Comparison of ENCODE assay signal across 23 mouse cellular contexts in genomic region chr1:18758347-18759129, GRCm38 (mm10).
A peak's percentile ranks its signal among the peaks of the same experiment; 100 is the strongest.
DNase-seq lines count a peak whose midpoint lies in the region; ATAC-seq lines count a peak whose summit lies in the region.
"Had no signal": no experiment of that assay in that cellular context is flagged by ENCODE, and none has a peak within 500 bp of the region (broad histone marks: within the 10 kb centered on the region; RNA-seq: fewer than 3 reads in every experiment).

No protein-coding gene starts in this region.

- H3K36me3 ChIP-seq in midbrain, embryonic 11.5 days (ENCODE audit: control insufficient read depth, insufficient read depth, low read length), result no peaks in the 10 kb centered on the region
- H3K36me3 ChIP-seq in midbrain, embryonic 10.5 days, result no peaks in the 10 kb centered on the region
- no peaks in the 10 kb centered on the region for H3K36me3 ChIP-seq in hindbrain, embryonic 13.5 days
- no peaks in the 10 kb centered on the region for H3K36me3 ChIP-seq in midbrain, embryonic 15.5 days (replicated peaks)
- H3K36me3 ChIP-seq: embryonic facial prominence, embryonic 15.5 days; stomach, embryonic 15.5 days had no signal

- WGBS in midbrain, embryonic 11.5 days, result 72% methylated on average over 3 of the region's 3 CpGs
- WGBS in midbrain, embryonic 10.5 days, result 78% methylated on average over 3 of the region's 3 CpGs
- 47% methylated on average over 3 of the region's 3 CpGs for WGBS in hindbrain, embryonic 13.5 days
- 40% methylated on average over 3 of the region's 3 CpGs for WGBS in midbrain, embryonic 15.5 days

- no peak for DNase-seq in midbrain, embryonic 11.5 days (ENCODE audit: low spot score, missing footprints)
- DNase-seq in midbrain, embryonic 10.5 days (ENCODE audit: low spot score), result no peak
- DNase-seq in telencephalon, adult 2 months (ENCODE audit: low read depth, low spot score), result peak; percentile 6
- DNase-seq in kidney, postnatal 36 days, result no peak
- no peak for DNase-seq in urinary bladder, postnatal 10 days (ENCODE audit: low spot score)
- DNase-seq: adrenal gland, postnatal 14 days; B cell, adult 2 months; cerebellum, adult 9-11 months; gastrocnemius, postnatal 10 days; heart, adult 2 months; kidney, adult 9 months; layer of hippocampus, postnatal 36 days; left cerebral cortex, postnatal 4 days; lung, adult 2 months; right cerebral cortex, adult 18-20 months had no signal

- H3K4me2 ChIP-seq in midbrain, embryonic 11.5 days, result no peak overlapping the region
- H3K4me2 ChIP-seq in hindbrain, embryonic 13.5 days, result no peak overlapping the region
- no peak overlapping the region for H3K4me2 ChIP-seq in midbrain, embryonic 15.5 days
- H3K4me2 ChIP-seq: embryonic facial prominence, embryonic 15.5 days; liver, embryonic 11.5 days; stomach, embryonic 15.5 days had no signal

- H3K9me3 ChIP-seq in midbrain, embryonic 11.5 days (ENCODE audit: control insufficient read depth, low read length), result no peaks in the 10 kb centered on the region
- H3K9me3 ChIP-seq in midbrain, embryonic 10.5 days (replicated peaks), result no peaks in the 10 kb centered on the region
- H3K9me3 ChIP-seq in hindbrain, embryonic 13.5 days, result no peaks in the 10 kb centered on the region
- H3K9me3 ChIP-seq in midbrain, embryonic 15.5 days, result no peaks in the 10 kb centered on the region
- H3K9me3 ChIP-seq: embryonic facial prominence, embryonic 15.5 days; stomach, embryonic 15.5 days had no signal

- peak; percentile 52; the same call in 1 of the 2 replicates for ATAC-seq in midbrain, embryonic 11.5 days (ENCODE audit: low FRiP score)
- ATAC-seq in hindbrain, embryonic 13.5 days (ENCODE audit: low FRiP score), result peak; percentile 80
- ATAC-seq in midbrain, embryonic 15.5 days (replicated peaks), result peak; percentile 84
- ATAC-seq in erythroblast, adult 5-6 weeks (replicated peaks; ENCODE audit: low FRiP score, poor library complexity, severe bottlenecking), result no peak
- ATAC-seq: inflammation-experienced regulatory T-cells, adult 6 months had no signal

- no peaks in the 10 kb centered on the region for H3K4me1 ChIP-seq in midbrain, embryonic 11.5 days (ENCODE audit: control insufficient read depth, insufficient read depth, low read length)
- H3K4me1 ChIP-seq in midbrain, embryonic 10.5 days, result no peaks in the 10 kb centered on the region
- H3K4me1 ChIP-seq in hindbrain, embryonic 13.5 days (replicated peaks), result no peaks in the 10 kb centered on the region
- H3K4me1 ChIP-seq in midbrain, embryonic 15.5 days, result no peaks in the 10 kb centered on the region
- H3K4me1 ChIP-seq: embryonic facial prominence, embryonic 15.5 days; stomach, embryonic 15.5 days had no signal

- no peak overlapping the region for H3K9ac ChIP-seq in midbrain, embryonic 11.5 days (ENCODE audit: low read length)
- H3K9ac ChIP-seq in hindbrain, embryonic 13.5 days, result no peak overlapping the region
- H3K9ac ChIP-seq in midbrain, embryonic 15.5 days, result no peak overlapping the region
- H3K9ac ChIP-seq: embryonic facial prominence, embryonic 15.5 days; stomach, embryonic 15.5 days had no signal

- H3K4me3 ChIP-seq in midbrain, embryonic 11.5 days (ENCODE audit: low read depth, low read length), result no peak overlapping the region
- H3K4me3 ChIP-seq in midbrain, embryonic 10.5 days, result no peak overlapping the region
- H3K4me3 ChIP-seq in hindbrain, embryonic 13.5 days, result no peak overlapping the region
- H3K4me3 ChIP-seq in midbrain, embryonic 15.5 days, result no peak overlapping the region
- H3K4me3 ChIP-seq: embryonic facial prominence, embryonic 15.5 days; heart, adult 2 months; stomach, embryonic 15.5 days had no signal

- H3K27me3 ChIP-seq in midbrain, embryonic 11.5 days (ENCODE audit: control insufficient read depth, insufficient read depth, low read length), result no peaks in the 10 kb centered on the region
- no peaks in the 10 kb centered on the region for H3K27me3 ChIP-seq in midbrain, embryonic 10.5 days (ENCODE audit: low read depth, poor library complexity, severe bottlenecking)
- no peaks in the 10 kb centered on the region for H3K27me3 ChIP-seq in hindbrain, embryonic 13.5 days
- no peaks in the 10 kb centered on the region for H3K27me3 ChIP-seq in midbrain, embryonic 15.5 days (replicated peaks)
- H3K27me3 ChIP-seq: embryonic facial prominence, embryonic 15.5 days; stomach, embryonic 15.5 days had no signal

- H3K27ac ChIP-seq in midbrain, embryonic 11.5 days (ENCODE audit: low read depth, low read length), result no peak overlapping the region
- H3K27ac ChIP-seq in midbrain, embryonic 10.5 days (replicated peaks), result no peak overlapping the region
- no peak overlapping the region for H3K27ac ChIP-seq in hindbrain, embryonic 13.5 days
- H3K27ac ChIP-seq in midbrain, embryonic 15.5 days, result 0 out of 2 replicates have a peak overlapping the region, but pooled peaks have one; percentile 34
- H3K27ac ChIP-seq: embryonic facial prominence, embryonic 15.5 days; heart, adult 2 months; macrophage; stomach, embryonic 15.5 days had no signal
